Mouse (Mus musculus): ENCODE measurements around the gene Ppip5k2. TPM values are rescaled to one million over a fixed set of nuclear protein-coding genes. Genes with fewer than 3 reads are reported as not detected.

Gene Ppip5k2
- polyA plus RNA-seq (2015; fragmentation: Nextera tagmentation; extraction: Ambion mirVana): 53.5 and 55.4 TPM in 2 replicates

DNA sequence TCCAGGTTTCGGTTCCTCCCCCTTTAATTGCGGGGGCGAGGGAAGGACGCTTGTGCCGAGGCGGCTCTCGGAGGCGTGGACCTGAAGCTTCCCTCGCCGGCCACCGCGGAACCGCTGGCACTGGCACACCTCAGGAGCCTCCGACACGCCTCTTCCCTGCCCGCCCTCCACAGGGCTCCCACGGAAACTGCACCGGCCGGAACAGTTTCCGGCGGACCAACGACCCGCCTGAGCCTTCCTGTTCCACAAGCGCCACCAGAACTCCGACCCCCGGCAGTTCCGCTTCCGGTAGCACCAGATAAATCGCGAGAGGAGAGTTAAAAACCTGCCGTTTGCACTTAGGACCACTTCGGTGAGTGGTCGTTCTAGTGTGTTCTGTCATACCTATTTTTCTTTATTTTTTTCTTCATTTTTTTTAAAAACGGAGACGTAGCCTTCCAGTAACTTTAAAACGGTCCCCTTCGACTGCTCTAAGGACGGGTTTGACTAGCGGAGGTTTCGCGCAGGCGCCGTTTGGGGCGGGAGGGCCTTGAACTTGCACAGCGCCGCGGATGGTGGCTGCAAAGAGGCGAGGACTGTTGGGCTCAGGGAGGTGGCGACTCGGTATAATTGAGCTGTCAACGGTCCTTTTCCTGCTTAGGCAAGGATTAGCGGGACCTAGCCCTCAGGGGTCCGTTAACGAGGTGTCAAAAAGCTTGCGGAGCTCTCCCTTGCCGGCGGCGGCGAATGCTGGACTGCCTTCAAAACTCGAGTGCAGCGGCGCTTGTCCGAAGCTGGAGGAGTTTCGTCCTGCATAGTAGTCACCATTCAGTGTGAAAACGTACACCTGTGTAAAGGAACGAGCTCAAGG is at the start of gene Ppip5k2, which contains the start of gene Gin1:
TSS of gene Ppip5k2 (minus strand) at position 508 of the 850 bp plus-strand sequence.
TSS of gene Gin1 (plus strand) at position 269 of the 850 bp plus-strand sequence.
- H3K4me3 ChIP-seq: peak within 1 kb of the TSS; percentile 95
- peak within 1 kb of the TSS; percentile 94 for H3K9ac ChIP-seq
- ATAC-seq (ENCODE audit: low FRiP score, low read depth): peak; percentile 99
- H3K36me3 ChIP-seq: no peaks in the 10 kb centered on the region
- H3K4me1 ChIP-seq (replicated peaks): peaks cover 36% of the 10 kb centered on the region
- H3K9me3 ChIP-seq: no peaks in the 10 kb centered on the region
- peak within 1 kb of the TSS; percentile 93 for H3K27ac ChIP-seq (replicated peaks)
- H3K27me3 ChIP-seq: no peaks in the 10 kb centered on the region
- under 1% methylated on average over 66 of the region's 66 CpGs for WGBS
- H3K4me2 ChIP-seq: peak within 1 kb of the TSS; percentile 58

DNA sequence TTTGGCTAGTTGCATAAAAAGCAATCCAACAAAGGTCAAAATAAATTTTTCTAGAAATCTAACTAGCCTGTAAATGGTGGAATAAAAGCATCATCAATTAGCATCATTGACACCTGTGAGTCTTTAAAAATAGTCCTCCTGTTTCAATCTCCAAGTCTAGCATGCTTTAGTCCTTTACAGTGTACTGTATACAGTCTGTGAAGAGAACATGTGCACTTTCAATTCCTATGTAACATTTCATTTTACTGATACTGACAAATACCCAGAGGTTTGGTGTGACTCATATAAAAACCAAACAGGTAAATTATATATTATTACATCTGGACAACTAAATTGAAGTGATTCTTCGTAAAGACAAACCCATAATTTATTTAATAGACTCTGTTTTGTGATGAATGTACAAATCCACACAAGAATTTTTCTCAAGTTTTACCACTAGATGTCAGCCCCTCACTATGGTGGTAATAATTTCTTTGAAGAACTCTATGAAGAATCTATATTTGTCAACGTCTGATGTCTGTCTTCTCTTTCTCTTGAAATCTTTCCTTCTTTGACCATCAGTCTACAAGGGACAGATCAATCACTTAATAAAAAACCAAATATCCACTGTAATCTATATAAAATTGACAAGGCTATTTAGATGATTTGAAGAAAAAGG is 39.2 kb upstream of the Ppip5k2 start:
- ATAC-seq (ENCODE audit: low FRiP score, low read depth): 0 out of 2 replicates have a peak, but pooled peaks have one; percentile 38
- Histone ChIP-seq H3K4me3 (no peak overlapping the region), H3K36me3 (no peaks in the 10 kb centered on the region), H3K27me3 (no peaks in the 10 kb centered on the region), H3K4me1 (replicated peaks) (no peaks in the 10 kb centered on the region), H3K9me3 (no peaks in the 10 kb centered on the region), H3K9ac (no peak overlapping the region), H3K27ac (replicated peaks) (no peak overlapping the region), H3K4me2 (no peak overlapping the region)
- 30% methylated on average over 2 of the region's 2 CpGs for WGBS

DNA sequence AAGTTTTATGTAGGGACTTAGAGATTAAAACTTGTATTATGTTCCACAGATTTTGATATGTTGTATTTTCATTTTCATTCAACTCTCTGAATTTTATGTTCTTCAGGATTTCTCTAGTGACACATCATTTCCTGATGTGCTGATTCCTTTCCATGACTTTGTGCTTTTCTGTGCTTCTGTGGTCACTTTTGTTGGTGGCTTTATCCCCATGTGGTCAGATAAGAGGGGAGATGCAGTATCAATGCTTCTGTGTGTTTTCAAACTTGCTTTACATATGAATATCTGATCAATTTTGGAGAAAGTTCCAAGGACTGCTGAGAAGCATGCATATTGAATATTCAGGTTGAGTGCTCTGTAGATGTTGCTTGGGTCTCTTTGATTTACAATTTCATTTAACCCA is 34.3 kb upstream of the Ppip5k2 start:
- no peak for ATAC-seq (ENCODE audit: low FRiP score, low read depth)
- Histone ChIP-seq H3K9ac (no peak overlapping the region), H3K27ac (replicated peaks) (no peak overlapping the region), H3K4me2 (no peak overlapping the region), H3K4me3 (no peak overlapping the region), H3K27me3 (no peaks in the 10 kb centered on the region), H3K4me1 (replicated peaks) (no peaks in the 10 kb centered on the region), H3K9me3 (0 out of 2 replicates have a peak, but pooled peaks cover 5% of the 10 kb centered on the region), H3K36me3 (no peaks in the 10 kb centered on the region)

DNA sequence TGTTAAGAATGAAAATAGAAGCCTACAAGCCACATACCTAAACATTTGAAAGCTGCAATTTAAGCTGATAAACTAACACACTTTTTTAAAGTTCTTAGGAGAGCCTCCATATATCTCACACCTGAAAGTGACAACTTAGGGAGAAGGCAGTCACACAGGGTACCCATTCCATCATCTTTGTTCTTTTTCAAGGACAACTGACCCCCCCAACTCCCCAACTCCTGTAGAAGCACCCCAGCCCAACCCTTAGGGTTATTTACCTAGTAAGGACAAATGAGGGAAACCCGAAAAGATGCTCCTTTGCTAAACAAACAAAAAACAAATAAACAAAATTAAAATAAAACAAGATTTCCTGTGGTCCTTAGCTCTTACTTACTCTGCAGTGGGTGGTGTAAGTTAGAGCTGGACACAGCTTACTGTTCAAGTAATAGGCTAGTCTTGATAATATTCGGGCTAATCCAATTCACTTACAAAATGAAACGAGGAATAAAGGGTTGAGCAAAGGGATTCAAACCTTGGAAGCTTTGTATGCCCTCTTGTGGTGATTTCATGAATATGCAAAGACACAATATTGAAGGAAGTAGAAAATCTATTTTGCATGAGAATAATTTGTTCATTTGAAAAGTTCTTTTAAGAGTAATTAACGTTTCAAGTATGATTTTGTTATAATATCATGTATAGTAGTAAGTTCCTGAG is 32.1 kb upstream of the Ppip5k2 start:
- ATAC-seq (ENCODE audit: low FRiP score, low read depth): no peak
- Histone ChIP-seq H3K4me3 (no peak overlapping the region), H3K27ac (replicated peaks) (no peak overlapping the region), H3K36me3 (no peaks in the 10 kb centered on the region), H3K4me1 (replicated peaks) (no peaks in the 10 kb centered on the region), H3K9me3 (0 out of 2 replicates have a peak, but pooled peaks cover 5% of the 10 kb centered on the region), H3K27me3 (no peaks in the 10 kb centered on the region), H3K9ac (no peak overlapping the region), H3K4me2 (no peak overlapping the region)
- 49% methylated on average over 4 of the region's 4 CpGs for whole genome bisulfite sequencing

DNA sequence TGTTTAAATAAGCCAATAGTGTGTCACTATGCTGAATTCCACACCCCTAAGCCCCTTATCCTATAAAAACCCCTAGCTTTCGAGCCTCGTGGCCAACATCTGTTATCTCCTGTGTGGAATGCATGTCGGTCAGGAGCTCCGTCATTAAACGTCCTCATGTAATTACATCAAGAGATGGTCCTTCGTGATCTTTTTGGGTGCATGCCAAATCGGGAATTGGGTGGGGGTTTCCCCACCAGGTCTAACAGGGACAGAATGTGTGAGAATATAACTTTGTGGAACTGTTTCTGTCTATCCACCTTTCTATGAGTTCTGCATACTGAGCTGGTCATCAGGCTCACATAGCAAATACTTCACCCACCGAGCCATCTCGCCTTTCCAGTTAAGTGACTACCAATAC is 25.7 kb upstream of the Ppip5k2 start:
- Histone ChIP-seq H3K27ac (replicated peaks) (no peak overlapping the region), H3K4me2 (no peak overlapping the region), H3K4me1 (replicated peaks) (no peaks in the 10 kb centered on the region), H3K9ac (no peak overlapping the region), H3K36me3 (no peaks in the 10 kb centered on the region), H3K27me3 (no peaks in the 10 kb centered on the region), H3K9me3 (0 out of 2 replicates have a peak, but pooled peaks cover 5% of the 10 kb centered on the region), H3K4me3 (no peak overlapping the region)
- no peak for ATAC-seq (ENCODE audit: low FRiP score, low read depth)
- 88% methylated on average over 9 of the region's 9 CpGs for WGBS

DNA sequence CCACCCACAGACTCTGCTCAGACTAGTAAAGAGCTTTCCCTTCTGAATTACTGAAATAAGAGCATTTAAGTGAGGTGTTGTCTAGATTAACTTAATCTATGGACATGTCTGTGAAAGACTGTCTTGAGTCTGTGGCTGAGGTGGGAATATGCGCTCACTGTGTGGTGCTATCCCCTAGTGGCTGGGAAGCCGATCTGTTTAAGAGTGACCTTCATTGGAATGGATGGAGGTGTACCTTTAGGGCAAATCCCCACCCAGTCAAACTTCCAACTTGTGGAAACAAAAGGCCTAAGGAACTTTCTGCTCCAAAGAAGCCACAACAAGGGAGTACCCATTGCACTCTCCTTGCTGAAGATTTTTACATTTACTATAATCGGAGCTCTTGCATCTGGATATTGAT is 23.9 kb upstream of the Ppip5k2 start:
- ATAC-seq (ENCODE audit: low FRiP score, low read depth): no peak
- no peaks in the 10 kb centered on the region for H3K9me3 ChIP-seq
- no peaks in the 10 kb centered on the region for H3K4me1 ChIP-seq (replicated peaks)
- H3K4me2 ChIP-seq: no peak overlapping the region
- 91% methylated on average over 3 of the region's 3 CpGs for WGBS
- no peak overlapping the region for H3K4me3 ChIP-seq
- no peaks in the 10 kb centered on the region for H3K36me3 ChIP-seq
- H3K27ac ChIP-seq (replicated peaks): no peak overlapping the region
- no peak overlapping the region for H3K9ac ChIP-seq
- H3K27me3 ChIP-seq: no peaks in the 10 kb centered on the region

DNA sequence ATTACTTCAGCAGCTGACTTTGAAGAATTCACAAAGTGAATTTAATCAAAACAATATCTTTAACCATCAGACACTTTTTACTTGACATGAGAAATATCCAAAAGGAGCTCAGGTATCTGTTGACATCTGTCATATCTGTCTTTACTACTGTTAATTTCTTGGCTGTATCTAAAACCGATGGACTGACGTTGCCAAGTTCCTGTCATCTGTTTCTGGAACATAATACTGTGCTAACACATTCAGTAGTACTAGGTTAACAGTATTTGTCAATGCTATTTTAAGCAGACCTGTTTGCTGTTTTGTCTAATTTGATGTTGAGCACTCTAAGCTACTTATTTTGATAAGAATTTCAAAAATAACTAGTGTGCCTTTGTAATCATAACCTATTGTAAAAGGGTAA is 18.3 kb upstream of the Ppip5k2 start:
- Histone ChIP-seq H3K4me2 (no peak overlapping the region), H3K4me1 (replicated peaks) (no peaks in the 10 kb centered on the region), H3K4me3 (no peak overlapping the region), H3K27me3 (no peaks in the 10 kb centered on the region), H3K9ac (no peak overlapping the region), H3K9me3 (no peaks in the 10 kb centered on the region), H3K36me3 (no peaks in the 10 kb centered on the region; the same call in 1 of the 2 replicates), H3K27ac (replicated peaks) (no peak overlapping the region)
- 97% methylated on average over 2 of the region's 2 CpGs for WGBS
- ATAC-seq (ENCODE audit: low FRiP score, low read depth): no peak

DNA sequence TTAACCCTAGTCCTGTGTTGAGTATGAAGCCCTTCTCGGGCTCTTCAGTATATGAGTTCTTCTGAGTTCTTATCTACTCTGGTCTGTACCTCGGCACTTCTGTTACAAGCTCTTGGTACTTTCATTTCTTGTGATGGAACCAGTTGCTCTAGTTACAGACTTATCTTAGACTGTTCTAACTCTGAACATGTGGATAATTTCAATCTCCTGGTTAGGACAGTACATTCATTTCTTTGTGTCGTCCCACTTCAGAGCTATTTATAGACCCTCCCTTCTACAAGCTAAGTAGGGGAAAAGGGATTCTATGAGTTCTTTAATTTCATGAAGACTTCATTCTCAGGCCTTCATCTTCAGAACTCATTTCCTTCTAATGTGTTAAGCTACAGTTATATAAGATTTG is 17.5 kb upstream of the Ppip5k2 start:
- H3K27ac ChIP-seq (replicated peaks): no peak overlapping the region
- H3K4me1 ChIP-seq (replicated peaks): no peaks in the 10 kb centered on the region
- H3K36me3 ChIP-seq: no peaks in the 10 kb centered on the region; the same call in 1 of the 2 replicates
- 90% methylated on average over 3 of the region's 3 CpGs for WGBS
- H3K4me3 ChIP-seq: no peak overlapping the region
- H3K27me3 ChIP-seq: no peaks in the 10 kb centered on the region
- no peaks in the 10 kb centered on the region for H3K9me3 ChIP-seq
- ATAC-seq (ENCODE audit: low FRiP score, low read depth): no peak
- no peak overlapping the region for H3K9ac ChIP-seq
- H3K4me2 ChIP-seq: no peak overlapping the region

DNA sequence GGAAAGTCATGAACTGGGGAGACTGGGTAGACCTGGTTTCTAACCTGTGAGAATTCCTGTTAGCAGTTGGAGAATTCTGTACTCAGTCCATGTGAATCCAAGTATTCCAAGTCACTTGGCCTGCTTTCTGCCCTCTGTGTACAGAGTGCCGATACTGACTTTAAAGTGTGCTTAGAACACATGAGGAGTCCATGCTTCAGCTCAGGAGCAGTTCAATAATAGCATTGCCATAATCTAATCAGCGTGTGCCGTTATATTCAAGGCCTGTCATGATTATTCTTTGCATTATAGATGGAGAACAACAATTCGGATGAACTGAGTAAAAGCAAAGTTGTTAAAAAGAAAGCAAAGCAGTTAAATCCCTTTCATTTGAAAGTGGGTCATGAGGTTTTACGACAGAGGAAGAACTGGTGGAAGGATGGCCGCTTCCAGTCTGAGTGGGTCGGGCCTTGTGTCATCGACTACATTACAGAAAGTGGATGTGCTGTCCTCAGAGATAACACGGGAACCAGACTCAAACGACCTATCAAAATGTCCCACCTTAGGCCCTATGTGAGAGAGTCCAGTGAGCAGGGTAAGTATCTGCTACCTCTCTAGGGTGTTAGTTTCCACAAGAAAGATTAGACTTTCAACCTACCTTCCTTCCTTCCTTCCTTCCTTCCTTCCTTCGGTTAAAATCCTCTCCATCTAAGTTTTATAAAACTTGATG is 15.6 kb upstream of the Ppip5k2 start:
- 90% methylated on average over 11 of the region's 11 CpGs for WGBS

DNA sequence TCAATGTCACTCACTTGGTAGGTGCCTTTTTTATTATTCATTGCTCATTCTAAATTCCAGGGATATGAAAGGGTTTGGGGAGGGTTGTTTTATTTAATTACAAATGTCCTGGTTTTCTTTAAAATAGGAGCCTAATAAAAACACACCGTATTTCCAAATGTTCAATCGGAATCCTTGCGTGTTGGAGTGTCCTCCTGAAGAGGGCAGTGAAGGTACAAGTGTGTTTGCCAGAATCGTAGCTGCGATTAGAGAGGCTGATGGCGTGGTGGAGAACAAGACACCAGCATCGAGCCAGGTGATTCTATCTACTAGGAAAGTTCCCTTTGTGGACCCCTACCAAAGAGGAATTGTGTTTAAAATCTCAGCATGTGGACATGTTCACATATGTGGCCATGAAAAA is 14.7 kb upstream of the Ppip5k2 start:
- no peak overlapping the region for H3K27ac ChIP-seq (replicated peaks)
- 82% methylated on average over 7 of the region's 7 CpGs for WGBS
- H3K4me1 ChIP-seq (replicated peaks): no peaks in the 10 kb centered on the region
- no peak overlapping the region for H3K9ac ChIP-seq
- no peak overlapping the region for H3K4me3 ChIP-seq
- H3K27me3 ChIP-seq: no peaks in the 10 kb centered on the region
- ATAC-seq (ENCODE audit: low FRiP score, low read depth): no peak
- no peaks in the 10 kb centered on the region for H3K9me3 ChIP-seq
- no peak overlapping the region for H3K4me2 ChIP-seq
- no peaks in the 10 kb centered on the region; the same call in 1 of the 2 replicates for H3K36me3 ChIP-seq

More for the DNA sequence above, 15.6 kb upstream of the Ppip5k2 start:
- Histone ChIP-seq H3K27ac (replicated peaks) (no peak overlapping the region), H3K4me3 (no peak overlapping the region), H3K9me3 (no peaks in the 10 kb centered on the region), H3K36me3 (no peaks in the 10 kb centered on the region; the same call in 1 of the 2 replicates), H3K9ac (no peak overlapping the region), H3K4me1 (replicated peaks) (no peaks in the 10 kb centered on the region), H3K4me2 (no peak overlapping the region), H3K27me3 (no peaks in the 10 kb centered on the region)
- ATAC-seq (ENCODE audit: low FRiP score, low read depth): no peak

DNA sequence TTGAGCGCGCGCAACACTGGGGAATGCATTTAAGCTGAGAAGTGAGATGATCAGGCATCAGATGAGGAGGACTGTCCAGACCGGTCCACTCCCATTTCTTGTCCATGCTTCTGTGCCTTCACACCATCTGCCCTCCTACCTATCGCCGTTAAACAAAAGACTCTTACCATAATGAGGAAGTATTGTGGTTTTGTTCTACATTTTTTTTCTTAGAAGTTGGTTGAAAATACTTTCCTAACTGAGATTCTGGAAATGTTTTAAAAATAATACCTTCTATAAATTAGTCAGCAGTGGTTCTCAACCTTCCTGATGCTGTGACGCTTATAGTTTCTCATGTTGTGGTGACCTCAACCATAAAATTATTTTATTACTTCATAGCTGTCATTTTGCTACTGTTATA is 11.5 kb upstream of the Ppip5k2 start:
- H3K9ac ChIP-seq: no peak overlapping the region
- no peak overlapping the region for H3K27ac ChIP-seq (replicated peaks)
- no peak overlapping the region for H3K4me2 ChIP-seq
- no peaks in the 10 kb centered on the region for H3K27me3 ChIP-seq
- WGBS: 97% methylated on average over 7 of the region's 7 CpGs
- no peak overlapping the region for H3K4me3 ChIP-seq
- no peaks in the 10 kb centered on the region for H3K9me3 ChIP-seq
- no peaks in the 10 kb centered on the region; the same call in 1 of the 2 replicates for H3K36me3 ChIP-seq
- no peak for ATAC-seq (ENCODE audit: low FRiP score, low read depth)
- no peaks in the 10 kb centered on the region for H3K4me1 ChIP-seq (replicated peaks)

Measured in hindbrain, embryonic 15.5 days (tissue).